Mouse (Mus musculus) mature B cell (primary cell): ENCODE results near the gene T.
"Not testable (repeated sequence)": the region's sequence is repeated elsewhere in the genome, so short reads cannot be mapped to it uniquely, and the experiment has no call there.

ENCODE experiments used
- in situ Hi-C: fragments of 300-500 bp; cut with MboI; formaldehyde crosslinking; loops from 2 replicates; pipeline ENCODE4 v1.14.3; 2019

Gene T

DNA sequence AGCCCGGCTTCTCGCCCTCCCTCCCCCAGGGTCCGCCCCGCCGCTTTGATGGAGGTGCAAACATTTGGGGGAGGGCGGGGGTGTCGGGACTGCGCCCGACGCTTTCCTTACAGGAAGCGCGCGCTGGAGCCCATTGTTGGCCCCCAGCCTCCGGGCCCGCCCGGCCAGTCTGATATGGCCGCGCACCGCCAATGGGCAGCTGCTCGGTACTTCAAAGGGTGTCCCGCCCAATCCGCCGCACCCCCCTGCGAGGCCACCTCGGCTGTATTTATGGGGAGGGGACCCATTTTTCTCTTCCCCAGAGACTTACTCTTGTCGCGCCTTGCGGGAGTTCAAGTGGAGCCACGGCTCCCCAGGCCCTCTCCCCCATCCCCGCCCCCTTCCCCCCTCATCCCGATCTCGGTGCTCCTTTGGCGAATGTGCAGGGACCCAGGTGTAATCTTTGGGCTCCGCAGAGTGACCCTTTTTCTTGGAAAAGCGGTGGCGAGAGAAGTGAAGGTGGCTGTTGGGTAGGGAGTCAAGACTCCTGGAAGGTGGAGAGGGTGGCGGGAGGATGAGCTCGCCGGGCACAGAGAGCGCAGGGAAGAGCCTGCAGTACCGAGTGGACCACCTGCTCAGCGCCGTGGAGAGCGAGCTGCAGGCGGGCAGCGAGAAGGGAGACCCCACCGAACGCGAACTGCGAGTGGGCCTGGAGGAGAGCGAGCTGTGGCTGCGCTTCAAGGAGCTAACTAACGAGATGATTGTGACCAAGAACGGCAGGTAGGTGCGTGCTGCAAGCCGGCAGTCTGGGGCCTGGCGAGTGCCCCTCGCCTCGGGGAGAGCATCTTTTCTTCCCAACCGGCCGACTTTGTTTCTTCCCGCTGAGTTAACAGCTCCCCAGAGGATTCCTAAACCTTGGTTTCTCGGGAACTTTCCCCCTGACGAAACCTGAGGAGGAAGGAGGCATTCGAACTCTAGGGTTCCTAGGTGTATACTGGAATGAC is at the start of gene T:
T (plus strand) TSS at position 446 of the 983 bp plus-strand sequence.
- in situ Hi-C loops: no loop called here

DNA sequence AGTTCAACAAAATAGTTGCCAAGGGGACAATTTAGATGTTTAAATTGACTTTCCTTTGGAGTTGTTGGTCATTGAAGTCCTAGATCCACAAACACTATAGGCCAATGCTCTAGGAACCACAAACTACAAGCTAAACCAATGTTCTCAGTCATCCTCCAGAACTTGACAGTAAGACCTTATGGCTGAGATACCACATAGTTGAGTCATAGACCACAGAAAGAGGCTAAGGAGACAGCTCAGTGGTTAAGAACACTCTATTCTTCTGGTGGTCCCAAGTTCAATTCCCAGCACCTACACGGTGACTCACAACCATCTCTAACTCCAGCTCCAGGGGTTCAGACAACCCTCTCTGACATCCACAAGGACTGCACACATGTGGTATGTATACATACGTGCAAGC is 48.8 kb upstream of the T start:
- in situ Hi-C loops: no loop called here

DNA sequence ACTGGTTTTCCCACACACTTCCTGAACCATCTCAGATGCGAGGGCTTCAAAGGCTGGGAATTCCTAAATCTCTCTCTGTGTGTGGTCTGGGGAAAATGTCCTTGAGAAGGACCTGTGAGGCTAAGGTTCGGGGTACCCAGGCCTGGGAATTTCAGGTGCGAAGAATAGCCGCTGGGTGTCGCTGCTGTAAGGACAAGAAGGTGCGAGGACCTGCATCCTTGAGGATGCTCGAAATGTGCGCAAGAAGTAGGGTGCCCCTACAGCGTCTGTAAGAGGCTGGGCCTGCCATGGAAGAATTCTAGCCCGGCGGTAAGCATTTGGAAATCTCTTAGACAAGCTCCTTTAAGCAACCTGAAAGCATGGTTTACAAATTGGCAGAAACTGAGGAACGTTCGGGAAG is 45.8 kb upstream of the T start:
- in situ Hi-C loops: no loop called here

DNA sequence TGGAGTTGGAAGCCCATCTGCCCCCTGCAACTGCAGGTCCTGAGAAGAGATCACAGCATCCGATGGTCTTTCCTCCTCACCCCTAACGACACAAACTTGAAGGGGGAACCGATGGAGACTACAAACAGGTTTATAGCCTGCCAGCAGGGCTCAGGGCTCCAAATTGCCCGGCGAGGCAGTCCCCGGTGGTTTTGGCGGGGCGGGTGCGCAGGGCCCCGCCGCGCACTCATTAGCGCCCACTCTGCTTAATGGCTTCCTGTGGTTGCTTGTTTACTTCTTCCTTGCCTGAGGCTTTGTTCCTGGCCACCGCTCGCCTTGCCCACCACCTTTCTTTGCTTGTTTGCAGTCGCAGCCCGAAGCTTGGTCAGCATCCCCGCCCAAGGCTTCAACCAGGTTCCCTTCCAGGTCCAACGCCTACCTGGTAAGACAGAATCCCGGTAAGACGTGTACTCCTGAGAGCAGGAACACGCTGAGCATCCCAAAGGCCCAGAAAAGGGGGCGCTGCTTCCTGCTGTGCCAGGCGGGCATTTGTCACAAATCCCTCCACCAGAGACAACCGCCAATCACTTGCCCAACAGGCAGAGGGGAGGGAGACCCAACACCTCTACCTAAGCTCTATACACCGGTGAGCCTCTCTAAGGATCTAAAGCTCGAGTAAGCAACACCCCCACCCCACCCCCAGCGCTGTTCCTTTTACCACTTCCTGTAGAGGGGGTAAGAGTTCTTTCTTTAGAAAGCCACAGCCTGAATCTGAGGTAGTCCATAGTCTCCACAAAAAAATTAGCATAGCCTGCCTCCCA is 45.0 kb upstream of the T start:
- in situ Hi-C loops: no loop called here

DNA sequence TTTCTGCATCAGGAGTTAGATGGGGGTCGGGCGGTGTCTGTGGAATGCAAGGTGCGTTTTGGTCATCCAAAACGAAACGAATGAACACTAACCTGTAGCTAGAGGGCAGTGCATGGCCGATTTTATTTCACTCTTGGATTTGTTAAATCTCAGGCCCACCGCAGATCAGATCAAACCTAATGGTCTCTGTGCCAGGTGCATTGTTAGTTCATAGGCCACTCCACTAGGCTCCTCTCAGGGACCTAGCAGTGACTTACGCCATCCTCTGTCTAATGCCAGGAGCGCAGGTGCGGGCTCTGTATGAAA is 44.5 kb upstream of the T start:
- in situ Hi-C loops: no loop called here

DNA sequence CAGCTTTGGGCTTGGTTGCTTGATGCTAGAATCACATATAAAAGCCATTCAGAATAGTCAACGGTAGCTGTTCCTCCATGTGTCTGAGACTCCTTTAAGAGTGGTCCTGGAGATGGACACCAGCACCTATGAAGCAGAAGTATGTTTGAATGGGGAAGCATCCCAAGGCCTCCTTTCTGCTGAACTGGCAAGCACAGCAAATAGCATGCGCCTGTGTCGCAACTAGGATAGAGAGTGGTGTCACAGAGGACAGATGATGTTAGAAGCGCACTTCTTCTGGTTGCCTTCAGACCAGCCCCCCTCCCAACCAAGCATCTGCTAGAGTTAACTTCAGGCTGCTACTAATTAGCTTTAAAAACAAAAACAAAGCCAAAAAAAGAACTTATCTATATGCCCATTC is 43.7 kb upstream of the T start:
- in situ Hi-C loops: no loop called here

DNA sequence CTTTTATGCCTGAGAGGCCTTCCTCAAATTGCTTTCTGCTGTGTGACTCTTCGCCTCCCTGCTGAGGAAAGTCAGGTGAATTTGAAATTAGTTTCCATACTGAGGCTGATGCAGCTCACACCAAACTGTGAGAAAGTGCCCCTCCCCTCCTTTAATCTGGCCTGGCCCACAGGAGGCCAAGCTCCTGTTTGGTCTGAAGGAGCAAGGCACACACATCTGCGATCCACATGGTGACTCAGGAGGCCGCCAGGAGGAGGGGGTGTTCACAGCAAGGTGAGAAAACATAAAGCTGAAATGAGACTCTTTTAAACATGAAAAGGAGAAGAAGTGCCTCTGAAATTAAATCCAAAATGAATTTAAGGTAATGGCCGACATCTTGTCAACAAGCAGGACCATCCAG is 37.9 kb upstream of the T start:
- in situ Hi-C loops: no loop called here

DNA sequence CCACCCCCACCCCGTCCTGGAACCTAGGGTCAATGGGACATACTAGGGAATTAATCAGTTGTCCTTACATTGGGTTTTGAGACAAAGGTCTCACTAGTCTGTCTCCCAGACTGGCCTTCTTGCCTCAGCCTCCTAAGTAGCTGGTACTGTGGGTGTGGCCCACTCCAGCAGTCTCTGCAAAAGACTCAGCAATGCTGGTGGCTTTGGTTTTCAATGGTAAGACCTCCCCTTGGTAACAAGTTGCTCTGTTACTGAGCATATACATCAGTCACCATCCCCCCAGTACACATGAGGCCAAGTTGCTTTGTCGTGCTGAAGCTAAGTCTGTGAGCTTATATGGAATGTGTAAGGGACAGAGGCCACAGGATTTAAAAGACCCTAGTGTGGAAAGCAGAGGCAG is 36.3 kb upstream of the T start:
- in situ Hi-C loops: no loop called here

DNA sequence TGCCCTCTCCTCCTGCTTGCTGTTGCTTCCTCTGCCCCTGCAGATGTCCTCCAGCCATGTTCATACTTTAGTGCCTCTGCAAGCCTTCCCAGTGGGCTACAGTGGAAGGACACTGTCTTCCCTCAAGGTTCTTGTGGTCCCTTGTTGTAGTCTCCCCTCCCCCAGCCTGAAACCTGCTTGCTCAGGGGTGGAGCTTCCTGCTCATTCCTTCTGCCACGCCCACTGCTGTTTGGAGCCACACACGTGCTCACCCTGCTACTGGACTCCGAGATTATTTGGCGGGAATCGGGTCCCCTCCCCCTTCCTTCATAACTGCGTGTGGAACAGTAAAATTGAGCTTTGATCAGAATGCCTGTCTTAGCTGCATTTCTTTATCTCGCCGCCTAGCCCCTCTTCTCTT is 30.3 kb upstream of the T start:
- in situ Hi-C loops: not testable (repeated sequence)

DNA sequence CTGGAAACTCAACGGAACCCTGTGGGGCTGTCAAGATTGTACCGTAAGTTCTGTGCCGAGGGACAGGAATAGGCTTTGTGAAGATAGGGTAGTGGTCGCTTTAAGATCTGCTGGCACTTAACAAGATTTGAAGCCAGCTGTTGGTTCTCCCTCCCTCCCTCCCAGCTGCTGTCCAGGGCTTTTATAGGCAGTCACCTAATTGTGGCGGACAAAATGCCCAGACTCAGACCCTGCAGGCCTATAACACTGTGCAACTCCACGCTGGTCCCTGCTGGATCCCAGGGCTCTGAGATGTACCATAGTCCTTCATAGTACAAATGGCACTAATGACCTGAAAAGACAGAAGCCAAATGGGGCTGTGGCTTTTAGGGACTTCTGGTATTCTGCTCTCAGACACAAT is 27.9 kb upstream of the T start:
- in situ Hi-C loops: no loop called here

DNA sequence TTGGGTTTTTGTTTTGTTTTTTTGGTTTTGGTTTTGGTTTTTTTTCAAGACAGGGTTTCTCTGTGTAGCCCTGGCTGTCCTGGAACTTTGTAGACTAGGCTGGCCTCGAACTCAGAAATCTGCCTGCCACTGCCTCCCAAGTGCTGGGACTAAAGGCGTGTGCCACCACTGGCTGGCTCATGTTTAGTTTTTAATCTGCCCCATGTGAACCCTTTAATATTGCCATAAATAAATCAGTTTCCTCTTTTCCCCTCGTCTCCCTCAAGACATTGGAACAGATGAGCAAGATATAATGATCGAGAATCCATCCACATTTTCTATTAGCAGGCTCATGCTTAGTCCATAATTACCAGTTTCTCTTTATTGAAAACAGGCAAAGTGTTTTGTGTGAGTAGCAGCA is 26.2 kb upstream of the T start:
- in situ Hi-C loops: not testable (repeated sequence)

DNA sequence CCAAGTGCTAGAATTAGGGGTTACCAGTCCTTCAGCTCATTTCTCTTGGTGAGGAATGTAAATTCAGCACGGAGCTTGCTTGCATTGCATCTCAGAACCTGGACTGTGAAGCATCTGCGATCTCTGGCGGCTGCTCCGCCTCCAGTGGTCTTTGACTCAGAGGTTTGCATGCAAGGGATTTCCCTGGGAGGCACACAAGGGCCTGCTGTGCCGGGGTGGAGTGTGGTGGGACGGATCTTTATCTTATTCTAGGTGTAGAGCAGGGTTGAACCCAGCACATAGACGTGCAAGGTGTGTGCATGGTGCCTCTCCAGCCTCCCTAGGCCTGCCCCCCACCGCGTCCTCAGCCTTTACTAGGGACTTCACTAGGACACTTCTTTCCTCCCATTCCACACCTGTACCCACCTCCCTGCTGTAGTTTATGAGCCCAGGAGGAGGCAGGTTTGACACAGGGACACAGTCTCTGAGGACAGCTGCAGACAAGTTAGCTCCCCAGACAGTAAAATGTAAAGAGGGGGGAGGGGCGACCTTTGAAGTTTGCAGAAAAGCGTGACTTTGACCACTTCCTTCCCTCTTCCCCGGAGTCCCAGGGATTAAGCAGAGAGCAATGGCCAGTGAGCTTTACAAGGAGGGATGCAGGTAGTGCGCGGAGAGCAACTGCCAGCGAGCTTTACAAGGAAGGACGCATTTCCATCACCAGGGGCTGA is 25.5 kb upstream of the T start:
- in situ Hi-C loops: no loop called here

DNA sequence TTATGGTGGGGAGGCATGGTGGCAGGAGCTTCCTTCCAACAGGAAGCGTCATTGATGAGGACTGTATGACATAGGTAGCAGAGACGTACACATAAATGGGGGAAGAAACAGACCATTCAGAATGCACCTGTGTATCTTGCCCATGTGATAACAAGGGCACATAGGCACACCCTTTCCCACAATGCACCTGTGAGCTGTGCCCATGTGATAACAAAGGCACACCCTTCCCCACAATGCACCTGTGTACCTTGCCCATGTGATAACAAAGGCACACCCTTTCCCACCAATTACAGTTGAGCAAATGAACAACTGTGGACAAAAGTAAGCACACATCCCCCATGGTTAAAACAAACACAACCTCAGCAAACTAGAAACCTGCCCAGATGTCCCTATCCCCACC is 23.9 kb upstream of the T start:
- in situ Hi-C loops: no loop called here

DNA sequence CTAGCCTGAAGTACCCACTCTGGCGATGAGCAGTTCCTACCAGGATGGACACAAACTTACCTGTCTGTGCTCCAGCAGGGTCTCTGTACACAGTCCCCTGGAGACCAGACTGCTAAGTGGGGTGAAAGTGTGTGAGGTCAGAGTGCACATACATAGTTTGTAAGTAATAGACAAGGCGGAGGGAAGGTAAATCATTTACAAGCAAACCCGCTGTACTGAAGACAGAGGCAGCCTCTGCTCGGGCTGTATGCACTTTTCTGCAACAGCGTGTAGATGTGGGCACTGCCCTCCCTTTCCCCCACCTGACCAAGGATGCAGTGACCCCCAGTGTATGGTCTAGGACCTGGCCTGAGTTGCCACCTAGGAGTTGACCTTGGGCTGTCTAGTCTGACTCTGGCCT is 20.6 kb upstream of the T start:
- in situ Hi-C loops: no loop called here

DNA sequence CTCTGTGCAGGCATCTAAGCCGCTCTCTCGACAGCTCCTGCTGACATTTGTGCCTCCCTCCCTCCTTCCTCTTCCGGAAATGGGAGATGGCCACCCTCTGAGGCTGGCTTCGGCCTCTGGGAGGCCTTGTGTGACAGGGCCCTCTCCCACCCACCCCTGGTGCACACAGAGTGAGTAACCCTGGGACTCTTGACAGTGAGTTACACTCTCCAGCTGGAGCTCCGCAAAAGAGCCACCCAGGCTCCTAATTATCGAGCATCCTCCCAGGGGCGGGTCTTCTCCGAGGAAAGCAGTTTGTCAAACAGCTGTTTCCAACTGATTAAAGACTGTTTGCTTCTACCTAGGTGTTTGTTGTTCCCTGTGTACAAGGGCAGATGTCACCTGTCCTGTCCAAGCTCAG is 18.7 kb upstream of the T start:
- in situ Hi-C loops: no loop called here

DNA sequence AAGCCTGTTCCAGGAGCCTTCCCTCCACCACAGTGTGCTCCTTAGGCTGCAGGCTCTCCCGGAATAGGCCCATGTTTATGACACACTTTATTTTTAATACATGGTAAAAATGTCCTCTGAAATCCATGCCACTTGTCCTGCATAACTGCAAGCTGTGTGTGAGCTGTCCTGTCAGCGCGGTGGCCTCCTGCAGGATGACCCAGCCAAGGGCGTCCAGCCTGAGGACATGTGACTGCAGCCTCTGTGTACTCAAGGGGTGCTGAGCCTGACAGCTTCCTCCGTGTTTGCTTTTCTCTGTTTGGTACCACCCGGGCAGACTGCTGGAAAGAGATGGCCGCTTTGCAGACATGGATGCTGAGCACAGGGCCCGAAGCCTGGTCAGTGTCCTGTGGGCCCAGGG is 17.4 kb upstream of the T start:
- in situ Hi-C loops: no loop called here

DNA sequence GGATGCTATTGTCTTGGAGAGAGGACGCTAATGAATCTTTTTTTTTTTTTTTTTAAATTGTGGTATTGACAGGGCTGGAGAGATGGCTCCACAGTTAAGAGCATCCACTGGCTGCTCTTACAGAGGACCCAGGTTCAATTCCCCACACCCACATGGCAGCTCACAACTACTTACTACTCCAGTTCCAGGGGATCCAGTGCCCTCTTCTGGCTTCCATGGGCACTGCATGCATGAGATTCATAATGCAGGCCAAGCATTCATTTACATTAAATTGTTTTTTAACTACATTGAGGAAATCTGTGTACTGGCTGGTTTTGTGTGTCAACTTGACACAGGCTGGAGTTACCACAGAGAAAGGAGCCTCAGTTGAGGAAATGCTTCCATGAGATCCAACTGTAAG is 13.5 kb upstream of the T start:
- in situ Hi-C loops: no loop called here

DNA sequence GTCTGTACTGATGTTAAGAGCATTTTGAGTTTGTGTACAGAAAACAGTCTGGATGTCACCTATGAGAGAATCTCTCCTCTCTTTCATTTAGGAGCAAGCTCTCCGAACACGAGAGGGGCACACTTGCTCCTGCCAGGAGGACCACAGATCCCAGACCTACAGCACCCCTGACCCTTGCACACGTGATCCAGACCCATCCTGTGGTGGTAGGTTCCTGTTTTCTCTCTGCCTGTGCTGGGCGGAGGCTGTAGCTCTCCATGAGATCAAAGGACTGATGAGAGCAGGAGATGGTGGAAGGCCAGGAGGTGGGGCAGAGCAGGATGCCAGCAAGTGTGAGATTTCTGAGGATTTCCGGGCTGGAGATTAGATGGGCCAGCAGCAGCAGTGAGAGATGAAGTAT is 12.7 kb upstream of the T start:
- in situ Hi-C loops: no loop called here

DNA sequence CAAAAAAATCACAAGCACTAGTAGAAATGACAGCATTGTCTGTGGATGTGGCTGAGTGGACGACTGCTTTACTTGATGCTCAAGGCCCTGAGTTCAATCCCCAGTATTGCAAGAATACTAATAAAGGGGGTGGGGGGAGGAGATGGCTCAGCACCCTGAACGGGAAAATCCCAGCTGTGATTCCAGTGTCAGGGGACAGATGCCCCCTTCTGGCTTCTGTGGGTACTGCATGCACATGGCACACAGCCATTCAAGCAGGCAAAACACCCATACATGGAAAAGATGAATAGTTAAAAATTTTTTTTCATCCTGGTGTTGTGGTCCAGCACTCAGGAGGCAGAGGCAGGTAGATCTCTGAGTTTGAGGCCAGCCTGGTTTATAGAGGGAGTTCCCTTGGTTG is 10.9 kb upstream of the T start:
- in situ Hi-C loops: no loop called here

DNA sequence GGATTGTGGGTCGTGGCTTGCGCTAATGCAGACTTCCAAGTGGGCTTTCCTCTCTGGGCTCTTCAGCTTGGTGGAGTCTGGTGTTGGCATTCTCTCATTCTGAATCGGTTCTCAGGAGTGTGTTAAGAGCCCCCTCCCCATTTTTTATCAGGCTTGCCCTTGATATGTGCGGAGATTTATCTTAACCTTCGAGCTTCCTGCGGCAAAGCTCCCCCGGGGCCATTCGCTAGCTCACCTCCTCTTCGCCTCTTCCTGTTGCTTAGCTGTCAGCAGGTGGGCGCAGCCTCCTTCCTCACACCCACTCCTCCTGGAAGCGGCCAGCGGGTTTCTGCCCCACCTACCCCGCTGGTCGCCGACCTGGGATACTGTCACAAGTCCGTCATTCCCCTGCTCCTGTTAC is 4.8 kb upstream of the T start:
- in situ Hi-C loops: no loop called here

DNA sequence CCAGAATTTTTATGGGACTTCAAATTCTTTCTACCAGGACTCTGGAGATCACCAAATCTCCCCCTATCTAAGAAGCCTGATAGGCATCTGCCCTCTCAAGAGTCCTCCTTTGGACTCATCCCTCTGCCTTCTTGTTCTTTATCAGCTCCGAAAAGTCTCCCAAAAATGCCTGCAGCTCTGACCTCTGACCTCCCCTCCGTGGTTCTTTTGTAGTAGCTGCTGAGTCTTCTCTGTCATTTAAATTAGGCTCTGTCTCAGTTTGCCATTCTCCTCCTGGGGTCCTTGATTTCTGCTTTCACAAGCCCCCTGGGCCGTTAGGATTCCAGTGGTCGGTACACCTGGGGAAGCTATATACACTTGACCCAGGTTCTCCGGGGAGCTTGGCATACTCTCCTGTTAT is 4.3 kb upstream of the T start:
- in situ Hi-C loops: no loop called here

DNA sequence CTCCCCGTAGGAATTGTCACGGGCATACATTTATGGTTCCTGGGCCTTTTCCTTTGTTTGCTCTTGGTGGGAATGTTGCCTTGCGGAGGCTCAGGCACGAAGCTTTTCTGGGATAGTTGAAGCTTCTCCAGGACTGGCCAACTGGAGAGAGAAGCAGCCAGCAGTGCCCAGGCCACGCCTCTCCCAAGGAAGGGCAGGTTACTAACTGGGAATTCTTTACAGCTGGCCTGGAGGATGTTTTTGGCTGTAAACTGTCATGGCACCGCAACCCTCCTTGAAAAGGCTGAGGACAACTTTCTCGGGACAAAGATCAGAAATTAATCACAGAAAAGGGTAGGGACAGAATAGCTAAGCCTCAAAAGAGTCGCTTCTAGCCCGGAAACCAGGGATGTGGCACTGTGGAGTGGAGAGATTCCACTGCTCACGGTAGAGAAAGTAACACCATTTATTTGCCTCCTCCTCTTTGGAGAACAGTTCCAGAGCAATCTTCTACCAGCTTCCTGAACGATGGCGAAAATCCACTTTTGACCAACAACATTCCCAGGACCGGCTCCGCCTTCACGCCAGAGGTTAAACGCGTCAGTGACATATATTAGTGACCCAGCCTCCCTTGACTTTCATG is 1.9 kb upstream of the T start:
- in situ Hi-C loops: no loop called here
